23 mouse cellular contexts compared by ENCODE assay signal in the genomic region with DNA sequence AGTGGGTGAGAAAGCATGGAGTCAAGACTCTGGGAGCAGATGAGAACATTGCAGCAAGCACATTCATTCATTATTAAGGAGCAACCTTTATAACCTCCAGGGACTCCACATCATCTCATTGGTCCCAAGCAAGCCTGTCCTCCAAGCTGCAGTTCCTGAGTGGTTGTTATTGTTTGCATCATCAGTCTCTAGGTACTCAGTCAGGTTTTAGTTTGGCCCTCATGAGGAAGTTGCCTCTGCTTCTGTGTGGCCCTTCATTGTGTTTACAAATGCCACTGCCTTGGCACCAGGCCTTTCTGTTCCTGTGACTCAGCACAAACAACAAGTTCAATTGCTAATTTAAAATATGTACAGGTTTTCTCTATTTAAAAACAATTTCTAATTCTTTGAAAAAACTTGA.
DNase-seq lines count a peak whose midpoint lies in the region; ATAC-seq and TF ChIP-seq lines count a peak whose summit lies in the region.
"Had no signal": no experiment of that assay in that cellular context is flagged by ENCODE, and none has a peak within 500 bp of the region (broad histone marks: within the 10 kb centered on the region; RNA-seq: fewer than 3 reads in every experiment).

No protein-coding gene starts in this region.

- ATAC-seq in liver, postnatal 0 days, result no peak
- ATAC-seq: forebrain, embryonic 15.5 days had no signal

- H3K4me1 ChIP-seq in liver, adult 2 months (ENCODE audit: control insufficient read depth, insufficient read depth, low read length), result no peaks in the 10 kb centered on the region
- H3K4me1 ChIP-seq in liver, postnatal 0 days (ENCODE audit: insufficient read depth), result no peaks in the 10 kb centered on the region
- no peaks in the 10 kb centered on the region for H3K4me1 ChIP-seq in embryonic facial prominence, embryonic 10.5 days
- H3K4me1 ChIP-seq: embryonic facial prominence, embryonic 12.5 days; forebrain, embryonic 15.5 days; heart, embryonic 15.5 days had no signal

- H3K4me2 ChIP-seq in liver, postnatal 0 days (ENCODE audit: low read depth, low read length), result no peak overlapping the region
- H3K4me2 ChIP-seq: embryonic facial prominence, embryonic 12.5 days; forebrain, embryonic 15.5 days; heart, embryonic 11.5 days; heart, embryonic 15.5 days; hindbrain, embryonic 14.5 days had no signal

- TF ChIP-seq CTCF in liver, adult 2 months (IDR thresholded peaks at IDR 0.05; ENCODE audit: low read depth, low read length), result no peak
- TF ChIP-seq CTCF in liver, postnatal 0 days (IDR thresholded peaks at IDR 0.05; ENCODE audit: low read depth), result no peak

- no peaks in the 10 kb centered on the region for H3K36me3 ChIP-seq in liver, adult 2 months (ENCODE audit: control insufficient read depth, insufficient read depth, low read length)
- H3K36me3 ChIP-seq in liver, postnatal 0 days (replicated peaks; ENCODE audit: insufficient read depth, low read length), result no peaks in the 10 kb centered on the region
- H3K36me3 ChIP-seq in embryonic facial prominence, embryonic 10.5 days (replicated peaks), result no peaks in the 10 kb centered on the region
- H3K36me3 ChIP-seq: embryonic facial prominence, embryonic 12.5 days; forebrain, embryonic 15.5 days; G1E; heart, embryonic 15.5 days had no signal

- TF ChIP-seq EP300 in liver, postnatal 0 days (IDR thresholded peaks at IDR 0.05; ENCODE audit: low read depth), result no peak

- no peak overlapping the region for H3K4me3 ChIP-seq in liver, adult 2 months (ENCODE audit: insufficient read depth, low read depth, low read length)
- H3K4me3 ChIP-seq in liver, postnatal 0 days (ENCODE audit: low read depth, low read length), result no peak overlapping the region
- H3K4me3 ChIP-seq in embryonic facial prominence, embryonic 10.5 days, result no peak overlapping the region
- H3K4me3 ChIP-seq: embryonic facial prominence, embryonic 12.5 days; forebrain, embryonic 15.5 days; heart, adult 2 months; heart, embryonic 15.5 days had no signal

- peak; percentile 75 for DNase-seq in liver, adult 2 months (ENCODE audit: extremely low read depth, low read depth, low spot score)
- no peak for DNase-seq in liver, postnatal 0 days
- peak; percentile 7 for DNase-seq in retina, embryonic 14.5 days (ENCODE audit: low spot score)
- DNase-seq in retina, postnatal 1 day, result no peak
- DNase-seq in Muller cell, postnatal 12 days (ENCODE audit: inconsistent ontology term), result peak; percentile 45
- peak; percentile 41 for DNase-seq in lung, postnatal 36 days
- no peak for DNase-seq in testis, postnatal 10 days (ENCODE audit: low spot score)
- DNase-seq in embryonic facial prominence, embryonic 10.5 days (ENCODE audit: low spot score), result no peak
- DNase-seq: adrenal gland, postnatal 10 days; cerebellum, adult 11 months; cerebellum, adult 8-10 months; cerebellum, postnatal 14 days; embryo, embryonic 11 days; gastrocnemius, postnatal 14 days; heart, adult 2 months; heart, postnatal 14 days had no signal

- no peaks in the 10 kb centered on the region for H3K9me3 ChIP-seq in liver, postnatal 0 days (ENCODE audit: low read length)
- no peaks in the 10 kb centered on the region for H3K9me3 ChIP-seq in embryonic facial prominence, embryonic 10.5 days
- H3K9me3 ChIP-seq: embryonic facial prominence, embryonic 12.5 days; forebrain, embryonic 15.5 days; heart, embryonic 15.5 days had no signal

- no peak overlapping the region for H3K9ac ChIP-seq in liver, adult 2 months (ENCODE audit: low read depth, low read length)
- H3K9ac ChIP-seq in liver, postnatal 0 days (replicated peaks), result no peak overlapping the region
- H3K9ac ChIP-seq: embryonic facial prominence, embryonic 12.5 days; forebrain, embryonic 15.5 days; heart, embryonic 15.5 days; hindbrain, embryonic 14.5 days had no signal

- no peak overlapping the region for H3K27ac ChIP-seq in liver, adult 2 months (replicated peaks; ENCODE audit: insufficient read depth, low read depth, low read length)
- H3K27ac ChIP-seq in liver, postnatal 0 days (ENCODE audit: low read depth), result no peak overlapping the region
- H3K27ac ChIP-seq in embryonic facial prominence, embryonic 10.5 days (replicated peaks), result no peak overlapping the region
- H3K27ac ChIP-seq: embryonic facial prominence, embryonic 12.5 days; forebrain, embryonic 15.5 days; heart, adult 2 months; heart, embryonic 15.5 days; hindbrain, embryonic 14.5 days had no signal

- no peak for TF ChIP-seq POLR2A in liver, adult 2 months (IDR thresholded peaks at IDR 0.05; ENCODE audit: extremely low read depth, insufficient read depth, low read length)

- no peaks in the 10 kb centered on the region for H3K79me2 ChIP-seq in liver, adult 2 months (ENCODE audit: control insufficient read depth, insufficient read depth, low read length)

- no peaks in the 10 kb centered on the region for H3K27me3 ChIP-seq in liver, adult 2 months (ENCODE audit: control insufficient read depth, insufficient read depth, low read length)
- H3K27me3 ChIP-seq in liver, postnatal 0 days (ENCODE audit: insufficient read depth, low read length), result no peaks in the 10 kb centered on the region
- no peaks in the 10 kb centered on the region for H3K27me3 ChIP-seq in embryonic facial prominence, embryonic 10.5 days (replicated peaks; ENCODE audit: low read depth, poor library complexity, severe bottlenecking)
- H3K27me3 ChIP-seq: CH12.LX; embryonic facial prominence, embryonic 12.5 days; forebrain, embryonic 15.5 days; heart, embryonic 15.5 days had no signal

Comparison
In these comparisons a context has a peak if more than half of its experiments do, and no peak if none do; other contexts are left out.
1. DNase-seq: peak in liver, adult 2 months (single experiment), retina, embryonic 14.5 days (single experiment), Muller cell, postnatal 12 days (single experiment) and lung, postnatal 36 days (single experiment); none in liver, postnatal 0 days (single experiment), retina, postnatal 1 day (single experiment), testis, postnatal 10 days (single experiment) and embryonic facial prominence, embryonic 10.5 days (single experiment).